Mouse (Mus musculus) heart, embryonic 12.5 days (tissue): ENCODE data around the gene Ina. TPM values are rescaled to one million over a fixed set of nuclear protein-coding genes. Genes with fewer than 3 reads are reported as not detected.
"Not testable (repeated sequence)": the region's sequence is repeated elsewhere in the genome, so short reads cannot be mapped to it uniquely, and the experiment has no call there.

ENCODE experiments used
- ATAC-seq: fragments of 200-750 bp; cut with Nextera tagmentation; 2 replicates; pipeline ENCODE4 v1.8.0; 2017; ENCODE audit warnings: moderate TSS enrichment, moderate library complexity; ENCODE audit not compliant: insufficient number of reproducible peaks, low FRiP score
- H3K27ac ChIP-seq: fragments of 300-500 bp; sonication (generic); 2 replicates; pipeline ENCODE4 v1.5.1; 2016; ENCODE audit warnings: mild to moderate bottlenecking, moderate library complexity; ENCODE audit not compliant: poor library complexity, severe bottlenecking
- H3K27me3 ChIP-seq: fragments of 300-500 bp; sonication (generic); replicated peaks from 2 replicates; pipeline ENCODE4 v1.6.1; 2016; ENCODE audit warnings: mild to moderate bottlenecking, moderate library complexity
- H3K36me3 ChIP-seq: fragments of 300-500 bp; sonication (generic); 2 replicates; pipeline ENCODE4 v1.6.1; 2016; ENCODE audit warnings: mild to moderate bottlenecking, moderate library complexity
- H3K4me1 ChIP-seq: fragments of 300-500 bp; sonication (generic); replicated peaks from 2 replicates; pipeline ENCODE4 v1.6.1; 2016; ENCODE audit warnings: mild to moderate bottlenecking
- H3K4me2 ChIP-seq: fragments of 300-500 bp; sonication (generic); 2 replicates; pipeline ENCODE4 v1.6.1; 2016; ENCODE audit warnings: mild to moderate bottlenecking, moderate library complexity
- H3K4me3 ChIP-seq: fragments of 300-500 bp; sonication (generic); 2 replicates; pipeline ENCODE4 v1.5.1; 2016; ENCODE audit warnings: mild to moderate bottlenecking
- H3K9ac ChIP-seq: fragments of 300-500 bp; sonication (generic); 2 replicates; pipeline ENCODE4 v1.6.1; 2016; ENCODE audit warnings: mild to moderate bottlenecking, moderate library complexity
- H3K9me3 ChIP-seq: fragments of 300-500 bp; sonication (generic); replicated peaks from 2 replicates; pipeline ENCODE4 v1.6.1; 2016; ENCODE audit warnings: mild to moderate bottlenecking, moderate library complexity
- WGBS: fragments of 180-500 bp; shearing (Covaris S2); methylation state at CpG from one replicate; pipeline ENCODE4 v1.1.7; 2016; 5-methylcytosine and 5-hydroxymethylcytosine counted together
- polyA plus RNA-seq: library from polyadenylated mRNA; unstranded; fragments of >200 nt; fragmentation: Nextera tagmentation; extraction: Ambion mirVana; gene quantifications from 2 replicates; pipeline ENCODE4 v1.2.1, GENCODE M21; 2016

Gene Ina
- polyA plus RNA-seq, 1 experiment from 2014 or later = 0.86 TPM

- ATAC-seq = no peak
- no peaks in the 10 kb centered on the region for H3K36me3 ChIP-seq
- H3K27me3 ChIP-seq = no peaks in the 10 kb centered on the region
- no peak overlapping the region for H3K9ac ChIP-seq
- H3K4me1 ChIP-seq = peaks cover 46% of the 10 kb centered on the region
- H3K4me2 ChIP-seq = no peak overlapping the region
- WGBS = 40% methylated on average over 4 of the region's 4 CpGs
- H3K9me3 ChIP-seq = no peaks in the 10 kb centered on the region
- H3K27ac ChIP-seq = peak overlapping the region; percentile 60
- no peak overlapping the region for H3K4me3 ChIP-seq
These were observed 38.9 kb upstream of the Ina start for GRCm38 (mm10) chr19:46975565-46975964.

GRCm38 (mm10) chr19:46975997-46976396 lies 38.5 kb upstream of the Ina start:
- Histone ChIP-seq H3K4me3 (no peak overlapping the region), H3K4me2 (no peak overlapping the region), H3K27ac (peak overlapping the region; percentile 67; the same call in 1 of the 2 replicates), H3K9me3 (no peaks in the 10 kb centered on the region), H3K27me3 (no peaks in the 10 kb centered on the region), H3K36me3 (no peaks in the 10 kb centered on the region), H3K4me1 (peaks cover 43% of the 10 kb centered on the region), H3K9ac (no peak overlapping the region)
- ATAC-seq = no peak
- WGBS = 87% methylated on average over 8 of the region's 8 CpGs

- Histone ChIP-seq H3K4me3 (no peak overlapping the region), H3K27ac (peak overlapping the region; percentile 49; the same call in 1 of the 2 replicates), H3K36me3 (no peaks in the 10 kb centered on the region), H3K4me2 (no peak overlapping the region), H3K4me1 (peaks cover 36% of the 10 kb centered on the region), H3K9ac (no peak overlapping the region), H3K27me3 (no peaks in the 10 kb centered on the region), H3K9me3 (no peaks in the 10 kb centered on the region)
- no peak for ATAC-seq
- WGBS = 70% methylated on average over 2 of the region's 2 CpGs
These were observed 37.8 kb upstream of the Ina start for GRCm38 (mm10) chr19:46976743-46977142.

GRCm38 (mm10) chr19:46977460-46977859 lies 37.0 kb upstream of the Ina start:
- 68% methylated on average over 6 of the region's 6 CpGs for WGBS
- H3K36me3 ChIP-seq = no peaks in the 10 kb centered on the region
- H3K4me1 ChIP-seq = peaks cover 36% of the 10 kb centered on the region
- no peak for ATAC-seq
- H3K4me3 ChIP-seq = no peak overlapping the region
- no peaks in the 10 kb centered on the region for H3K27me3 ChIP-seq
- no peaks in the 10 kb centered on the region for H3K9me3 ChIP-seq
- no peak overlapping the region for H3K27ac ChIP-seq
- no peak overlapping the region for H3K9ac ChIP-seq
- no peak overlapping the region for H3K4me2 ChIP-seq

GRCm38 (mm10) chr19:46978069-46978468 lies 36.4 kb upstream of the Ina start:
- not testable (repeated sequence) for H3K27me3 ChIP-seq, H3K4me3 ChIP-seq, H3K9ac ChIP-seq, H3K4me2 ChIP-seq, H3K36me3 ChIP-seq, ATAC-seq, H3K9me3 ChIP-seq, H3K27ac ChIP-seq
- WGBS = 89% methylated on average over 3 of the region's 3 CpGs
- peaks cover 31% of the 10 kb centered on the region for H3K4me1 ChIP-seq

- no peak overlapping the region for H3K9ac ChIP-seq
- WGBS = 68% methylated on average over 17 of the region's 17 CpGs
- no peaks in the 10 kb centered on the region for H3K36me3 ChIP-seq
- no peak overlapping the region for H3K4me2 ChIP-seq
- H3K27me3 ChIP-seq = no peaks in the 10 kb centered on the region
- H3K9me3 ChIP-seq = no peaks in the 10 kb centered on the region
- no peak overlapping the region for H3K4me3 ChIP-seq
- H3K27ac ChIP-seq = no peak overlapping the region
- peaks cover 39% of the 10 kb centered on the region for H3K4me1 ChIP-seq
- ATAC-seq = no peak
These were observed 35.3 kb upstream of the Ina start for GRCm38 (mm10) chr19:46978920-46979780.

GRCm38 (mm10) chr19:46979781-46980105 lies 34.8 kb upstream of the Ina start:
- Histone ChIP-seq H3K9me3 (no peaks in the 10 kb centered on the region), H3K9ac (no peak overlapping the region), H3K27ac (no peak overlapping the region), H3K4me2 (no peak overlapping the region), H3K4me1 (peaks cover 39% of the 10 kb centered on the region), H3K36me3 (no peaks in the 10 kb centered on the region), H3K27me3 (no peaks in the 10 kb centered on the region), H3K4me3 (no peak overlapping the region)
- 69% methylated on average over 3 of the region's 3 CpGs for WGBS
- no peak for ATAC-seq

- Histone ChIP-seq H3K9ac (no peak overlapping the region), H3K4me2 (no peak overlapping the region), H3K27ac (no peak overlapping the region), H3K36me3 (no peaks in the 10 kb centered on the region), H3K27me3 (no peaks in the 10 kb centered on the region), H3K4me3 (no peak overlapping the region), H3K4me1 (peaks cover 26% of the 10 kb centered on the region), H3K9me3 (no peaks in the 10 kb centered on the region)
- WGBS = 34% methylated on average over 6 of the region's 6 CpGs
- ATAC-seq = no peak
These were observed 33.0 kb upstream of the Ina start for GRCm38 (mm10) chr19:46981462-46981861.

- Histone ChIP-seq H3K4me1 (peaks cover 35% of the 10 kb centered on the region), H3K4me2 (no peak overlapping the region), H3K27me3 (no peaks in the 10 kb centered on the region), H3K4me3 (no peak overlapping the region), H3K9ac (no peak overlapping the region), H3K9me3 (no peaks in the 10 kb centered on the region), H3K36me3 (no peaks in the 10 kb centered on the region), H3K27ac (no peak overlapping the region)
- 72% methylated on average over 14 of the region's 14 CpGs for WGBS
- peak; percentile 36; the same call in 1 of the 2 replicates for ATAC-seq
These were observed 31.0 kb upstream of the Ina start for GRCm38 (mm10) chr19:46983352-46983965.

- H3K4me2 ChIP-seq = 0 out of 2 replicates have a peak overlapping the region, but pooled peaks have one; percentile 12
- peak; percentile 23; the same call in 1 of the 2 replicates for ATAC-seq
- H3K27ac ChIP-seq = 0 out of 2 replicates have a peak overlapping the region, but pooled peaks have one; percentile 1
- WGBS = 46% methylated on average over 11 of the region's 11 CpGs
- H3K4me1 ChIP-seq = peaks cover 36% of the 10 kb centered on the region
- no peaks in the 10 kb centered on the region for H3K27me3 ChIP-seq
- no peaks in the 10 kb centered on the region for H3K9me3 ChIP-seq
- H3K36me3 ChIP-seq = no peaks in the 10 kb centered on the region
- H3K9ac ChIP-seq = no peak overlapping the region
- no peak overlapping the region for H3K4me3 ChIP-seq
These were observed 30.5 kb upstream of the Ina start for GRCm38 (mm10) chr19:46983966-46984380.

GRCm38 (mm10) chr19:46984726-46985622 lies 29.5 kb upstream of the Ina start:
- WGBS = 78% methylated on average over 13 of the region's 13 CpGs
- no peaks in the 10 kb centered on the region for H3K27me3 ChIP-seq
- H3K9ac ChIP-seq = no peak overlapping the region
- H3K36me3 ChIP-seq = no peaks in the 10 kb centered on the region
- H3K4me2 ChIP-seq = no peak overlapping the region
- no peak overlapping the region for H3K4me3 ChIP-seq
- H3K27ac ChIP-seq = no peak overlapping the region
- peaks cover 36% of the 10 kb centered on the region for H3K4me1 ChIP-seq
- no peak for ATAC-seq
- H3K9me3 ChIP-seq = no peaks in the 10 kb centered on the region
